Mouse (Mus musculus): ENCODE data around the gene Elf1.

GRCm38 (mm10) chr14:79619802-79620201 is 138.8 kb downstream of the Elf1 start:
- TF ChIP-seq NRF1 (IDR thresholded peaks at IDR 0.05; ENCODE audit: insufficient read depth, low read depth, low read length, poor library complexity, severe bottlenecking) (no peak), MYB (IDR thresholded peaks at IDR 0.05; ENCODE audit: low read depth, low read length) (no peak), POLR2A (IDR thresholded peaks at IDR 0.05; ENCODE audit: control insufficient read depth in 1 of 2, insufficient read depth in 1 of 2, low read depth in 1 of 2, low read length in 2 of 2, poor library complexity in 1 of 2) (no peak), RAD21 (IDR thresholded peaks at IDR 0.05; ENCODE audit: low read depth, low read length) (no peak), HCFC1 (IDR thresholded peaks at IDR 0.05; ENCODE audit: low read depth, low read length) (no peak), TCF12 (IDR thresholded peaks at IDR 0.05; ENCODE audit: low read depth, low read length) (no peak), TAL1 (IDR thresholded peaks at IDR 0.05; ENCODE audit: low read length) (no peak), USF2 (IDR thresholded peaks at IDR 0.05; ENCODE audit: borderline replicate concordance in 1 of 2, insufficient read depth in 1 of 2, low read depth in 1 of 2, low read length in 2 of 2) (no peak), EP300 (IDR thresholded peaks at IDR 0.05; ENCODE audit: low read depth in 1 of 2, low read length in 2 of 2) (no peak), ZNF384 (IDR thresholded peaks at IDR 0.05; ENCODE audit: low read depth, low read length) (no peak), CTCF (IDR thresholded peaks at IDR 0.05 in 2 of 3, conservative IDR thresholded peaks at IDR 0.05 in 1 of 3; ENCODE audit: control insufficient read depth in 1 of 3, insufficient read depth in 1 of 3, low read depth in 2 of 3, low read length in 3 of 3, poor library complexity in 1 of 3, severe bottlenecking in 1 of 3) (no peak), ZC3H11A (IDR thresholded peaks at IDR 0.05; ENCODE audit: low read depth, low read length) (no peak), ZMIZ1 (IDR thresholded peaks at IDR 0.05; ENCODE audit: low read depth, low read length) (no peak)

Data from MEL (cell line).